Mouse (Mus musculus) hindbrain, postnatal 0 days (tissue): Measurements from ENCODE around the gene Mrpl16. TPM values are rescaled to one million over a fixed set of nuclear protein-coding genes. Genes with fewer than 3 reads are reported as not detected.

Source experiments
- ATAC-seq: fragments of 200-750 bp; cut with Nextera tagmentation; 2 replicates; pipeline ENCODE4 v1.8.0; 2017; ENCODE audit warnings: mild to moderate bottlenecking, moderate TSS enrichment, moderate library complexity
- DNase-seq: peaks from one replicate; pipeline ENCODE4 v3.0.0-alpha.2; 2015; ENCODE audit warnings: low spot score
- H3K27ac ChIP-seq: fragments of 300-500 bp; sonication (generic); 2 replicates; pipeline ENCODE4 v1.5.1; 2014; ENCODE audit warnings: mild to moderate bottlenecking
- H3K27me3 ChIP-seq: fragments of 300-500 bp; sonication (generic); 2 replicates; pipeline ENCODE4 v1.6.1; 2014; ENCODE audit warnings: low read length, mixed read lengths; ENCODE audit not compliant: insufficient read depth
- H3K36me3 ChIP-seq: fragments of 300-500 bp; sonication (generic); 2 replicates; pipeline ENCODE4 v1.6.1; 2014; ENCODE audit warnings: low read length, mixed read lengths; ENCODE audit not compliant: insufficient read depth
- H3K4me1 ChIP-seq: fragments of 300-500 bp; sonication (generic); 2 replicates; pipeline ENCODE4 v1.6.1; 2014; ENCODE audit warnings: antibody characterized with exemption, low read length, mixed read lengths; ENCODE audit not compliant: insufficient read depth
- H3K4me2 ChIP-seq: fragments of 300-500 bp; sonication (generic); 2 replicates; pipeline ENCODE4 v1.6.1; 2014; ENCODE audit warnings: low read depth, mild to moderate bottlenecking, low read length, moderate library complexity, mixed read lengths
- H3K4me3 ChIP-seq: fragments of 300-500 bp; sonication (generic); 2 replicates; pipeline ENCODE4 v1.5.1; 2014; ENCODE audit warnings: low read length
- H3K9ac ChIP-seq: fragments of 300-500 bp; sonication (generic); replicated peaks from 2 replicates; pipeline ENCODE4 v1.6.1; 2014; ENCODE audit warnings: mild to moderate bottlenecking, low read length, moderate library complexity, mixed read lengths
- H3K9me3 ChIP-seq: fragments of 300-500 bp; sonication (generic); 2 replicates; pipeline ENCODE4 v1.6.1; 2016; ENCODE audit warnings: low read length, mixed read lengths
- CTCF ChIP-seq: IDR thresholded peaks from 2 replicates; pipeline ENCODE4 v1.5.1; 2016; ENCODE audit warnings: antibody characterized with exemption, control low read depth, low read depth
- WGBS: fragments of 180-500 bp; shearing (Covaris S2); extraction: QIAGEN DNeasy Blood & Tissue Kit; methylation state at CpG from one replicate; pipeline ENCODE4 v1.1.7; 2014; 5-methylcytosine and 5-hydroxymethylcytosine counted together
- polyA plus RNA-seq: library from polyadenylated mRNA; unstranded; fragments of >200 nt; fragmentation: Nextera tagmentation; extraction: Ambion mirVana; gene quantifications from 2 replicates; pipeline ENCODE4 v1.2.1, GENCODE M21; 2015
- total RNA-seq: library from RNA; depleted of rRNA; stranded (reverse); fragments of >200 nt; gene quantifications from 2 replicates; pipeline ENCODE4 v1.2.3, GENCODE M21; 2014; rRNA removed

The Mrpl16 gene
- total and polyA plus RNA-seq, 2 experiments from 2014 or later = 8.8 to 54.2 TPM

DNA sequence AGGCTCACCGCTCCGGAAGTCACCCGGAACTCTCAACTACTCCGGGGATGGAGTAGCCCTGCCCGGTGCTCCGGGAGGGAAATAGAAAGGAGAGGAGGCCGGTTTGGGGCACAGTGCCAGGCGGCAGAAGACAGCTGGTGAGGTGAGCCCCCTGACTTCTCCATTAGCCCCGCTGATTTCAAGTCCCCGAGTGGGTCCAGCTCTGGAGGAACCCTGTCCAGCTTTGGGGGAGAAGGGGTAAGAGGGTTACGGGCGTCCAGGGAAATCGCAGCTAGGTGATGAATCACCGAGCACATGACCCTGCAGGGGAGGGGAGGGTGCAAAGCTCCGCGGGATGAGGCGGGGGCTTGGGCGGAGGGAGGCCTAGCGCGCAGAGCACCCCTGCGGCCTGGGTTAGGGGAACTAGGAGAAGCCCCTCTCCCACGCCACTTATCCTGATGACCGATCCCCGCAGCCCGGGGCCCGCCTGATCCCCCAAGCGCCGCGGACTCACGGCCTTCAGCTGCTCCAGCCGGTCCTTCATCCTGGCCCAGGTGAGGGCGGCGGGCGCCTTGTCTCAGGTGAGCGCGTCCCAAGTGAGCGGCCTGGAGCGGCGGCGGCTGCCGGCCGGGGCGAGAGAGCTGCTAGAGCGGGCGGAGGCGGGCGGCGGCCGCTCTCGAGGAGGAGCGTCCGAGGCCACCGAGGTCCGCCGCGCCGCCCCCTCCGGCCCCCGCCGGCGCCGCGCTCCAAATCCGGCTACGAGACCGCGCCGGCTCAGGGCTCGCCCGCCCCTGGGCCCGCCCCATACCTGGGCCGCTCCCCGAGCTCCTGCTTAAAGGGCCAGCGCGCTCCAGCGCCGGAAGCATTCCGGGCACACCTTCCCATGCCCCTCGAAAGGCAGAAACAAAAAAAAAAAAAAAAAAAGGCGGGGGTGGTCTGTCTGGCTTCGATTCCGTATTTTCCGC, 48.3 kb downstream of the Mrpl16 start:
- H3K4me1 ChIP-seq = no peaks in the 10 kb centered on the region; the same call in 1 of the 2 replicates
- peak overlapping the region; percentile 65 for H3K27ac ChIP-seq
- DNase-seq (peak; percentile 69), ATAC-seq (peak; percentile 84)
- H3K36me3 ChIP-seq = no peaks in the 10 kb centered on the region
- WGBS = under 1% methylated on average over 70 of the region's 83 CpGs
- H3K9ac ChIP-seq = peak overlapping the region; percentile 84
- no peaks in the 10 kb centered on the region for H3K9me3 ChIP-seq
- no peak for TF ChIP-seq CTCF
- peak overlapping the region; percentile 92 for H3K4me2 ChIP-seq
- H3K27me3 ChIP-seq = no peaks in the 10 kb centered on the region
- H3K4me3 ChIP-seq = peak overlapping the region; percentile 61

GRCm38 (mm10) chr19:11819143-11819700, 49.0 kb downstream of the Mrpl16 start, which contains the start of gene Stx3:
TSS of gene Stx3 (minus strand) at chr19:11819403.
- Histone ChIP-seq H3K4me2 (peak within 1 kb of the TSS; percentile 92), H3K9me3 (no peaks in the 10 kb centered on the region), H3K36me3 (no peaks in the 10 kb centered on the region), H3K4me1 (no peaks in the 10 kb centered on the region; the same call in 1 of the 2 replicates), H3K27me3 (no peaks in the 10 kb centered on the region), H3K27ac (peak within 1 kb of the TSS; percentile 65), H3K4me3 (peak within 1 kb of the TSS; percentile 61), H3K9ac (peak within 1 kb of the TSS; percentile 84)
- under 1% methylated on average over 20 of the region's 20 CpGs for WGBS
- DNase-seq (peak; percentile 4), ATAC-seq (peak; percentile 1; the same call in 1 of the 2 replicates)
- no peak for TF ChIP-seq CTCF

- TF ChIP-seq CTCF = peak; percentile 76
- no peaks in the 10 kb centered on the region for H3K36me3 ChIP-seq
- peak overlapping the region; percentile 61 for H3K4me3 ChIP-seq
- no peaks in the 10 kb centered on the region for H3K27me3 ChIP-seq
- H3K4me1 ChIP-seq = no peaks in the 10 kb centered on the region; the same call in 1 of the 2 replicates
- H3K27ac ChIP-seq = no peak overlapping the region
- 1% methylated on average over 15 of the region's 15 CpGs for WGBS
- H3K9ac ChIP-seq = no peak overlapping the region
- H3K4me2 ChIP-seq = peak overlapping the region; percentile 92
- ATAC-seq (peak; percentile 72), DNase-seq (peak; percentile 89)
- H3K9me3 ChIP-seq = no peaks in the 10 kb centered on the region
Observed at GRCm38 (mm10) chr19:11819800-11820199, 49.6 kb downstream of the Mrpl16 start.

- DNase-seq (peak; percentile 38), ATAC-seq (no peak)
- H3K9ac ChIP-seq = no peak overlapping the region
- no peak for TF ChIP-seq CTCF
- H3K4me3 ChIP-seq = peak overlapping the region; percentile 61
- 33% methylated on average over 6 of the region's 6 CpGs for WGBS
- H3K4me2 ChIP-seq = peak overlapping the region; percentile 92
- no peak overlapping the region for H3K27ac ChIP-seq
- H3K4me1 ChIP-seq = no peaks in the 10 kb centered on the region; the same call in 1 of the 2 replicates
- no peaks in the 10 kb centered on the region for H3K9me3 ChIP-seq
- H3K36me3 ChIP-seq = no peaks in the 10 kb centered on the region
- H3K27me3 ChIP-seq = no peaks in the 10 kb centered on the region
Observed at GRCm38 (mm10) chr19:11820211-11820610, 50.0 kb downstream of the Mrpl16 start.

DNA sequence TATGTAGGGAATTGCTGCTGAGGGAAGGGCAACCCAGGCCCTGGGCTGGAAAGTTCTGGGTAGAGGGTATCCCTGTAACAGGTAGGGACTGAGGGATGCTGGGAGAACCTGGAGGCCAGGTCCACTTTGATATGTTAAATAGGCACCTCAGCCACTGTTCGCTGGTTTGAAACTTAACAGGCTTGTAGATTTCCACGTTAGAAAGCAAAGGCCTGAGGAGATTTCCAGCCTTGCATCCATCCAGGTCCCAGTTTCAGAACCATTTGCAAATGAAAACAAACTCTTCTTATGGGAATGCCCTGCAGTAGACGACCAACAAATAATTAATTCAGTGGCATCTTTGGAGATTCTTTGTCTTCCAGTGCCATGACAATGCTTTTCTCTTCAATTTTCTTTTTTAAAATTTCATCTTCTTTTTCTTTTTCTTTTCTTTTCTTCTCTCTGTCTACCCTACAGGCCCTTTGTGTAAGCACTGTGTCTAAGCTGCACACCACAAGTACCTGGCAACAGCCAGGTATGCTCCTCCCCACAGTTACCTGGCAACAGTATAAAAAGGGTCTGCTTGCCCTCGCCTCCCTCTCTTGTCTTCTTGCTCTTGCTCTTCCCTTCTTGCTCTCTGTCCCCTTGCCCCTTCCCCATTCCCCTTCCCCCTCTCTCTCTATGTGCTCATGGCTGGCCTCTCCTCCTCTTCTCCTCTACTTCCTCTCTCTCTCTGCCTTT, 53.3 kb downstream of the Mrpl16 start:
- TF ChIP-seq CTCF = no peak
- no peaks in the 10 kb centered on the region for H3K4me1 ChIP-seq
- H3K4me3 ChIP-seq = no peak overlapping the region
- ATAC-seq (no peak), DNase-seq (no peak)
- H3K9me3 ChIP-seq = no peaks in the 10 kb centered on the region
- 29% methylated on average over 4 of the region's 4 CpGs for WGBS
- no peaks in the 10 kb centered on the region for H3K36me3 ChIP-seq
- H3K9ac ChIP-seq = no peak overlapping the region
- no peaks in the 10 kb centered on the region for H3K27me3 ChIP-seq
- H3K27ac ChIP-seq = no peak overlapping the region
- H3K4me2 ChIP-seq = no peak overlapping the region

Other genes with a start within 250 kb of the Mrpl16 start
- gene Ms4a4d, start 233.6 kb upstream of the Mrpl16 start, total RNA-seq = not detected in 2 replicates
- gene Ms4a4d, start 233.6 kb upstream of the Mrpl16 start, polyA plus RNA-seq = not detected in 2 replicates
- gene Ms4a6d, start 165.5 kb upstream of the Mrpl16 start, total RNA-seq = 3.0 and 3.2 TPM in 2 replicates
- 2.3 and 3.0 TPM in 2 replicates for gene Ms4a6d, start 165.5 kb upstream of the Mrpl16 start, polyA plus RNA-seq
- gene Ms4a2, start 146.7 kb upstream of the Mrpl16 start, total RNA-seq = 3.7 TPM in 1 of 2 replicates, not detected in the other
- gene Ms4a2, start 146.7 kb upstream of the Mrpl16 start, polyA plus RNA-seq = 0.19 and 0.36 TPM in 2 replicates
- gene Ms4a3, start 129.5 kb upstream of the Mrpl16 start, total RNA-seq = not detected in 2 replicates
- gene Ms4a3, start 129.5 kb upstream of the Mrpl16 start, polyA plus RNA-seq = not detected in 2 replicates
- gene Oosp2, start 109.8 kb upstream of the Mrpl16 start, total RNA-seq = not detected in 2 replicates
- not detected in 2 replicates for gene Oosp2, start 109.8 kb upstream of the Mrpl16 start, polyA plus RNA-seq
- not detected in 2 replicates for gene Oosp1, start 79.2 kb upstream of the Mrpl16 start, total RNA-seq
- not detected in 2 replicates for gene Oosp1, start 79.2 kb upstream of the Mrpl16 start, polyA plus RNA-seq
- not detected in 2 replicates for gene Oosp3, start 73.3 kb upstream of the Mrpl16 start, total RNA-seq
- not detected in 2 replicates for gene Oosp3, start 73.3 kb upstream of the Mrpl16 start, polyA plus RNA-seq
- not detected in 2 replicates for gene Gif, start 22.8 kb upstream of the Mrpl16 start, total RNA-seq
- gene Gif, start 22.8 kb upstream of the Mrpl16 start, polyA plus RNA-seq = not detected in 2 replicates
- 9.2 and 16.0 TPM in 2 replicates for gene Stx3, start 49.0 kb downstream of the Mrpl16 start, total RNA-seq
- 24.3 and 25.5 TPM in 2 replicates for gene Stx3, start 49.0 kb downstream of the Mrpl16 start, polyA plus RNA-seq
- gene Olfr1417, start 68.8 kb downstream of the Mrpl16 start, total RNA-seq = not detected in 2 replicates
- gene Olfr1417, start 68.8 kb downstream of the Mrpl16 start, polyA plus RNA-seq = 0.19 and 0.20 TPM in 2 replicates
- not detected in 2 replicates for gene Olfr1418, start 90.7 kb downstream of the Mrpl16 start, total RNA-seq
- not detected in 2 replicates for gene Olfr1418, start 90.7 kb downstream of the Mrpl16 start, polyA plus RNA-seq
- gene Olfr1419, start 104.7 kb downstream of the Mrpl16 start, total RNA-seq = not detected in 2 replicates
- gene Olfr1419, start 104.7 kb downstream of the Mrpl16 start, polyA plus RNA-seq = not detected in 2 replicates
- not detected in 2 replicates for gene Olfr1420, start 116.2 kb downstream of the Mrpl16 start, total RNA-seq
- gene Olfr1420, start 116.2 kb downstream of the Mrpl16 start, polyA plus RNA-seq = not detected in 2 replicates
- 11.1 and 12.3 TPM in 2 replicates for gene Patl1, start 142.0 kb downstream of the Mrpl16 start, total RNA-seq
- gene Patl1, start 142.0 kb downstream of the Mrpl16 start, polyA plus RNA-seq = 9.8 and 11.5 TPM in 2 replicates
- 25.5 and 28.0 TPM in 2 replicates for gene Osbp, start 195.6 kb downstream of the Mrpl16 start, total RNA-seq
- gene Osbp, start 195.6 kb downstream of the Mrpl16 start, polyA plus RNA-seq = 2.5 and 2.6 TPM in 2 replicates